Mouse (Mus musculus) forebrain, embryonic 15.5 days (tissue): ENCODE results near the gene Fads6. TPM values are rescaled to one million over a fixed set of nuclear protein-coding genes. Genes with fewer than 3 reads are reported as not detected.

Experiments used
- ATAC-seq: fragments of 200-750 bp; cut with Nextera tagmentation; replicated peaks from 2 replicates; pipeline ENCODE4 v1.8.0; 2017; ENCODE audit warnings: mild to moderate bottlenecking, moderate TSS enrichment, moderate library complexity
- H3K27ac ChIP-seq: fragments of 300-500 bp; sonication (generic); replicated peaks from 2 replicates; pipeline ENCODE4 v1.5.1; 2015; ENCODE audit warnings: mild to moderate bottlenecking, inconsistent platforms
- H3K27me3 ChIP-seq: fragments of 300-500 bp; sonication (generic); 2 replicates; pipeline ENCODE4 v1.6.1; 2015; ENCODE audit warnings: inconsistent platforms
- H3K36me3 ChIP-seq: fragments of 300-500 bp; sonication (generic); 2 replicates; pipeline ENCODE4 v1.6.1; 2015; ENCODE audit warnings: mild to moderate bottlenecking, inconsistent platforms
- H3K4me1 ChIP-seq: fragments of 300-500 bp; sonication (generic); 2 replicates; pipeline ENCODE4 v1.6.1; 2015; ENCODE audit warnings: inconsistent platforms
- H3K4me2 ChIP-seq: fragments of 300-500 bp; sonication (generic); replicated peaks from 2 replicates; pipeline ENCODE4 v1.6.1; 2015; ENCODE audit warnings: mild to moderate bottlenecking, inconsistent platforms
- H3K4me3 ChIP-seq: fragments of 300-500 bp; sonication (generic); 2 replicates; pipeline ENCODE4 v1.5.1; 2015; ENCODE audit warnings: mild to moderate bottlenecking, inconsistent platforms
- H3K9ac ChIP-seq: fragments of 300-500 bp; sonication (generic); replicated peaks from 2 replicates; pipeline ENCODE4 v1.6.1; 2015; ENCODE audit warnings: mild to moderate bottlenecking, inconsistent platforms
- H3K9me3 ChIP-seq: fragments of 300-500 bp; sonication (generic); 2 replicates; pipeline ENCODE4 v1.6.1; 2016; ENCODE audit warnings: inconsistent platforms
- WGBS: fragments of 180-500 bp; shearing (Covaris S2); methylation state at CpG from one replicate; pipeline ENCODE4 v1.1.7; 2015; ENCODE audit warnings: mixed read lengths; 5-methylcytosine and 5-hydroxymethylcytosine counted together
- polyA plus RNA-seq: library from polyadenylated mRNA; unstranded; fragments of >200 nt; fragmentation: Nextera tagmentation; extraction: Ambion mirVana; gene quantifications from 2 replicates; pipeline ENCODE4 v1.2.1, GENCODE M21; 2015

Fads6 gene
- polyA plus RNA-seq, 1 experiment from 2014 or later: 0.37 TPM

GRCm38 (mm10) chr11:115296471-115297210 is 822 bp downstream of the Fads6 start:
- peak overlapping the region; percentile 81 for H3K4me2 ChIP-seq
- peak overlapping the region; percentile 49 for H3K4me3 ChIP-seq
- H3K9ac ChIP-seq: peak overlapping the region; percentile 55
- no peaks in the 10 kb centered on the region for H3K27me3 ChIP-seq
- peaks cover 8% of the 10 kb centered on the region for H3K4me1 ChIP-seq
- WGBS: 52% methylated on average over 21 of the region's 21 CpGs
- no peaks in the 10 kb centered on the region for H3K36me3 ChIP-seq
- no peaks in the 10 kb centered on the region for H3K9me3 ChIP-seq
- ATAC-seq: peak; percentile 19; the same call in 1 of the 2 replicates
- H3K27ac ChIP-seq: no peak overlapping the region

- Histone ChIP-seq H3K9ac (no peak overlapping the region), H3K4me1 (peaks cover 8% of the 10 kb centered on the region), H3K27me3 (no peaks in the 10 kb centered on the region), H3K36me3 (no peaks in the 10 kb centered on the region), H3K27ac (no peak overlapping the region), H3K4me2 (no peak overlapping the region), H3K9me3 (no peaks in the 10 kb centered on the region), H3K4me3 (no peak overlapping the region)
- ATAC-seq: no peak
- 88% methylated on average over 11 of the region's 11 CpGs for WGBS
Observed at GRCm38 (mm10) chr11:115295939-115296338, 1.5 kb downstream of the Fads6 start.

DNA sequence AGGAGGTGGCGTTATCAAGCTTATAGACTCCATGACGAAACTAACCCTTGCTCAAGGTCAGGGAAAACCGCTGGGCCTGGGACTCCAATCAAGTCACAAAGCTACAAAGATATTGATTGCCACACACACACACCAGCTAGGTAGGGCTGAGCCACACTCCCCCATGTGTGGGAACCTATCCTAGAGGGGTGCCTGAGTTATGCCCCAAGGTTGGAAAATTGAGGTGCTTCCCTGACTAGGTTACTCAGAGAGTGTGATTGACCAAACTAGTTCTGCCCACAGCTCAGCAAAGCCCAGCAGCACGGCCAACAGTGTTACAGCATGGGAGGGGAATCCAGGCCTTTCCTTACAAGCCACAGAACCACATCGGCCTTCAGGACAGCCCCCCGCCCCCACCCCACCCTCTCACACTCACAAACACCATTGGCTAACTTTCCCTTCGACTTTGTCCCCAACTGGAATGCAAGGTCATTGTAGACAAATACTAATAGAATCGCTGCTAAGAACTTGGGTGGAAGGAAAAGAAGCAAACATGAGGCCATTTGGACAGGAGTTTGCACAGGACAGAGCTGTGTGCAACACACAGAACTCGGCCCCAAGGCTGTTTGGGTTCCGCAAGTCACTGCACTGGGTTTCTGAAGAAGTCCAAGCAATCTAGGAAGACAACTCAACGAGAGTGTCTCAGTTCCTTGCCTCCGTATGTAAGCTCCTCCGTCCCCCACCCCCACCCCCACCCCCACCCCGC is 4.7 kb downstream of the Fads6 start:
- ATAC-seq: no peak
- H3K27ac ChIP-seq: no peak overlapping the region
- peaks cover 8% of the 10 kb centered on the region for H3K4me1 ChIP-seq
- H3K9ac ChIP-seq: no peak overlapping the region
- no peaks in the 10 kb centered on the region for H3K9me3 ChIP-seq
- no peaks in the 10 kb centered on the region for H3K27me3 ChIP-seq
- WGBS: 73% methylated on average over 14 of the region's 14 CpGs
- no peak overlapping the region for H3K4me2 ChIP-seq
- H3K4me3 ChIP-seq: no peak overlapping the region
- no peaks in the 10 kb centered on the region for H3K36me3 ChIP-seq

GRCm38 (mm10) chr11:115291503-115291902 is 6.0 kb downstream of the Fads6 start:
- no peak overlapping the region for H3K4me2 ChIP-seq
- H3K27me3 ChIP-seq: no peaks in the 10 kb centered on the region
- no peak overlapping the region for H3K9ac ChIP-seq
- no peaks in the 10 kb centered on the region for H3K36me3 ChIP-seq
- no peak overlapping the region for H3K27ac ChIP-seq
- 85% methylated on average over 10 of the region's 10 CpGs for WGBS
- peaks cover 10% of the 10 kb centered on the region for H3K4me1 ChIP-seq
- H3K9me3 ChIP-seq: no peaks in the 10 kb centered on the region
- H3K4me3 ChIP-seq: no peak overlapping the region
- no peak for ATAC-seq

DNA sequence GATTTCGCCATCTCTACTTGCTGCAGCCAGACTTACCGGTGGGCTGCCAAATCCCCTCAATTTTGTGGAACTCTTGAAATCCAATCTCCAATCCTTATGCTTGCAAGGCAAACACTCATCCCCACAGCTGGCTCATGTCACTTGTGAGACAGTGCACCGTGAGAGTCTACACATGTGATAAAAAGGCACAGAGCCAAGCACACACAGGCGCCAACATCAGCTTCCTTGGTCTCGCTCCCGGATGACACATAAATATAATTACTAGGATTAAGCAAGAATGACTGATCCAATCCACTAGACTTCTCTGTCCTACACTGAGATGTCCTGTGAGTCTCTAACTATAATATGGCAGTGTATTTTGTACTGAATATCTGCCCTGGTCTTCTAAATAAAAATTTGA is 6.5 kb downstream of the Fads6 start:
- Histone ChIP-seq H3K9me3 (no peaks in the 10 kb centered on the region), H3K9ac (no peak overlapping the region)
- WGBS: 69% methylated on average over 6 of the region's 6 CpGs

DNA sequence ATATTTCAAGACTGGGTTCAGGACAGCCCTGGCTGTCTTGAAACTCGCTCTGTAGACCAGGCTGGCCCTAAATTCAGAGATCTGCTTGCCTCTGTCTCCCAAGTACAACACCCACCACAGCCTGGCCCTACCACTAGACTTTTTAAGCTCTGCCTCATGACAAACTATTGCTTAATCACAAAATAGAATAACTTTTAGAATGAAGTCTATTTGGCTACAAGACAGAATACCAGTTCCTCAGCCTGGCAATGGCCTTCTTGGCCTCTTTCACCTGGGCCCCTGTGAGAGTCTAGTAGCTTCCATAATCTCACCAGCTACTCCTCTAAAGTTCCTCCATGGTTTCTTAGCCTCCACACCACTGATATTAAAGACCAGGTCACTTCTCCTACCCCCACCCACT is 7.1 kb downstream of the Fads6 start:
- Histone ChIP-seq H3K9ac (no peak overlapping the region), H3K4me3 (no peak overlapping the region), H3K4me2 (no peak overlapping the region), H3K4me1 (peaks cover 16% of the 10 kb centered on the region), H3K9me3 (no peaks in the 10 kb centered on the region), H3K27me3 (no peaks in the 10 kb centered on the region), H3K27ac (no peak overlapping the region), H3K36me3 (no peaks in the 10 kb centered on the region)
- WGBS: 87% methylated on average over 1 of the region's 1 CpGs
- no peak for ATAC-seq

More for the DNA sequence above, 6.5 kb downstream of the Fads6 start:
- no peak overlapping the region for H3K27ac ChIP-seq
- H3K4me1 ChIP-seq: peaks cover 15% of the 10 kb centered on the region
- no peak overlapping the region for H3K4me2 ChIP-seq
- ATAC-seq: no peak
- H3K36me3 ChIP-seq: no peaks in the 10 kb centered on the region
- no peak overlapping the region for H3K4me3 ChIP-seq
- no peaks in the 10 kb centered on the region for H3K27me3 ChIP-seq

- ATAC-seq: no peak
- 82% methylated on average over 8 of the region's 8 CpGs for WGBS
Observed at GRCm38 (mm10) chr11:115289885-115290284, 7.6 kb downstream of the Fads6 start.

DNA sequence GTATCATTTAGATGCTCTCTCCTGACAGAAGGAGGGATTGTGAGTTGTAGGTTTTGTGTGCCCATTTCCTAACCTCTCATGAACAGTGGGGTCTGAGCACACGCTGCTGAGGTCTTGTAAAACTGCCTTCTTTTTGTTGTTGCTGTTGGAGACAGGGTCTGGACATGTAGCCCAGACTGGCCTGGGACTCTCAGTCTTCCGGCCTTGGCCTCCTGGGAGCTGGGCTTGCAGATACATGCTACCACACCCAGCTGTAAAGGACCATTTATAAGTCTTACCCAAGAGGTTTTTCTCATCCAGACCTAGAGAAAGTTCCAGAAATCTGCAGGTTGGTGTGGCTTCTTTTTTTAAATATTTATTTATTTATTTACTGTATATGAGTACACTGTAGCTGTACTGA is 9.2 kb downstream of the Fads6 start:
- no peak for ATAC-seq
- peaks cover 16% of the 10 kb centered on the region for H3K4me1 ChIP-seq

More at GRCm38 (mm10) chr11:115289885-115290284, 7.6 kb downstream of the Fads6 start:
- Histone ChIP-seq H3K4me2 (no peak overlapping the region), H3K9me3 (no peaks in the 10 kb centered on the region), H3K4me3 (no peak overlapping the region), H3K36me3 (no peaks in the 10 kb centered on the region), H3K27ac (no peak overlapping the region), H3K9ac (no peak overlapping the region), H3K4me1 (peaks cover 16% of the 10 kb centered on the region), H3K27me3 (no peaks in the 10 kb centered on the region)

GRCm38 (mm10) chr11:115287386-115287785 is 10.1 kb downstream of the Fads6 start:
- no peak overlapping the region for H3K27ac ChIP-seq
- H3K4me1 ChIP-seq: peaks cover 16% of the 10 kb centered on the region
- H3K27me3 ChIP-seq: no peaks in the 10 kb centered on the region
- H3K9ac ChIP-seq: no peak overlapping the region
- ATAC-seq: no peak
- no peak overlapping the region for H3K4me3 ChIP-seq
- no peaks in the 10 kb centered on the region for H3K36me3 ChIP-seq
- no peak overlapping the region for H3K4me2 ChIP-seq
- no peaks in the 10 kb centered on the region for H3K9me3 ChIP-seq
- 69% methylated on average over 5 of the region's 5 CpGs for WGBS

More for the DNA sequence above, 9.2 kb downstream of the Fads6 start:
- no peaks in the 10 kb centered on the region for H3K27me3 ChIP-seq
- H3K27ac ChIP-seq: no peak overlapping the region
- H3K4me2 ChIP-seq: no peak overlapping the region
- no peak overlapping the region for H3K4me3 ChIP-seq
- WGBS: 88% methylated on average over 2 of the region's 2 CpGs
- H3K9ac ChIP-seq: no peak overlapping the region
- no peaks in the 10 kb centered on the region for H3K36me3 ChIP-seq
- no peaks in the 10 kb centered on the region for H3K9me3 ChIP-seq

- WGBS: 65% methylated on average over 19 of the region's 19 CpGs
- Histone ChIP-seq H3K27me3 (no peaks in the 10 kb centered on the region), H3K27ac (peak overlapping the region; percentile 66), H3K9me3 (no peaks in the 10 kb centered on the region), H3K4me1 (peaks cover 16% of the 10 kb centered on the region), H3K36me3 (no peaks in the 10 kb centered on the region), H3K9ac (no peak overlapping the region), H3K4me2 (no peak overlapping the region), H3K4me3 (no peak overlapping the region)
- peak; percentile 61; the same call in 1 of the 2 replicates for ATAC-seq
Observed at GRCm38 (mm10) chr11:115286201-115286993, 11.1 kb downstream of the Fads6 start.

DNA sequence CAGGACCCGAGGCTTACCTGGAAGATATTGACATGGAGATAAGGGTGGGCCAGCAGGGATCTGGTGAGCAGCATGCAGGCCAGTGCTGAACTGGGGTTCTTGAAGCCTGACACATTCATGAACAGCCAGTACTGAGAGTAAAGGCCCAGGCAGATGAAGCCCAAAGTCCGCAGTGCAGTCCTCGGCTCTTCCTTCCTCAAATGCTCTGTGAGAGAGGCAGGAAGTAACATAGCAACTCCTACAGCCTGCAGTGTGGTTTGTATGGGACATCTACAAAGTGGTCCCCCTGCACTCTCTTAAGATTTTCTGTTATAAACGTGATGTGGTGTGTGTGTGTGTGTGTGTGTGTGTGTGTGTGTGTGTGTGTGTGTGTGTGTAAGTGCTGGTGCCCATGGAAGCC is 12.2 kb downstream of the Fads6 start:
- Histone ChIP-seq H3K9me3 (no peaks in the 10 kb centered on the region), H3K4me3 (no peak overlapping the region), H3K36me3 (no peaks in the 10 kb centered on the region), H3K27ac (no peak overlapping the region), H3K27me3 (no peaks in the 10 kb centered on the region), H3K4me1 (peaks cover 16% of the 10 kb centered on the region), H3K9ac (no peak overlapping the region), H3K4me2 (no peak overlapping the region)
- WGBS: 74% methylated on average over 4 of the region's 4 CpGs
- no peak for ATAC-seq
